Mouse (Mus musculus): Measurements from ENCODE around the gene Acacb. TPM values are rescaled to one million over a fixed set of nuclear protein-coding genes. Genes with fewer than 3 reads are reported as not detected.

The Acacb gene
- polyA plus RNA-seq, 1 experiment, result 3.3 TPM

DNA sequence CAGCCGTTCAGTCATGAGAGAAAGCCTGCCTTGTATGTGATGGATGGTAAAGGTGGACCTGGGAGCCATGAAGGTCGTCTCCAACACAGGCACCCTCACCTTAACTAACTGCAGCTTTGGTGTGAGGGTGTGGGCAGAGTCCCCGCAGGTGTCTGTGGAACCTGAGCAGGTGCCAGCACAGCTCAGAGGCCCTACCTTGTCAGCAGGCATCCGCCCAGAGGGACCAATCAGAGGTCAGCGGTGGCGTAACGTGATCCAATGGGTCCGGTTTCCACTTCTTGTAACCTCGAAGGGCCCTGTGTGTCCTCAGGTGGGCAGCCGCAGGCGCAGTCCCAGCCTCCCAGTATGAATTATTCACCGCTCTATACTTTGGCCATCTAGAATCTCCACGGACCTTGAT, 142.5 kb downstream of the Acacb start, which contains the start of gene Myo1h:
Myo1h (plus strand) TSS at position 293 of the 400 bp plus-strand sequence.
- Histone ChIP-seq H3K27ac (ENCODE audit: insufficient read depth, low read length) (no peak within 1 kb of the TSS), H3K4me1 (ENCODE audit: control insufficient read depth, insufficient read depth, low read length) (no peaks in the 10 kb centered on the region; the same call in 1 of the 2 replicates), H3K4me3 (ENCODE audit: insufficient read depth, low read length) (no peak within 1 kb of the TSS)
- TF ChIP-seq CTCF (IDR thresholded peaks at IDR 0.05; ENCODE audit: extremely low read depth, insufficient read depth, low read length) (no peak), POLR2A (IDR thresholded peaks at IDR 0.05; ENCODE audit: extremely low read depth, insufficient read depth, low read length) (no peak)

DNA sequence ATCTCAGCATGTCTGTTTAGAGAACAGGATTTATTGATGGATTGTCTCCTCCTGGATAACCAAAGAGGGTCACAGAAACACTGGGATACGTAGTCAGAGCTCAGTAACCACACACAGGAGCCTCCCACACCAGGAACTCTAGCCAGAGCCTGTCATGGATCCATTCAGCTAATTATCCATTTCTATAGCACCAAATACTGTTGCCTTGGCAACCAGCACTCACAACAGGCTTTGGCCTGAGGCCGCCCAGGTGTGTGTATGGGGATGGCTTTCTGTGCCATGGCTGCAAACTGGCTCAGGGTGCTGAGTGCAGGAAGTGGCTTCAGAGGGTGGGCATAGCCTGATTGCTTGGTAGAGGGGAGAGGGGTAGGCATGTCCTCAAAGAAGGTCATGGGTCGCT, 143.7 kb downstream of the Acacb start:
- no peak for TF ChIP-seq CTCF (IDR thresholded peaks at IDR 0.05; ENCODE audit: extremely low read depth, insufficient read depth, low read length)
- no peak for TF ChIP-seq POLR2A (IDR thresholded peaks at IDR 0.05; ENCODE audit: extremely low read depth, insufficient read depth, low read length)
- H3K4me1 ChIP-seq (ENCODE audit: control insufficient read depth, insufficient read depth, low read length), result no peaks in the 10 kb centered on the region; the same call in 1 of the 2 replicates
- H3K27ac ChIP-seq (ENCODE audit: insufficient read depth, low read length), result no peak overlapping the region
- no peak overlapping the region for H3K4me3 ChIP-seq (ENCODE audit: insufficient read depth, low read length)

DNA sequence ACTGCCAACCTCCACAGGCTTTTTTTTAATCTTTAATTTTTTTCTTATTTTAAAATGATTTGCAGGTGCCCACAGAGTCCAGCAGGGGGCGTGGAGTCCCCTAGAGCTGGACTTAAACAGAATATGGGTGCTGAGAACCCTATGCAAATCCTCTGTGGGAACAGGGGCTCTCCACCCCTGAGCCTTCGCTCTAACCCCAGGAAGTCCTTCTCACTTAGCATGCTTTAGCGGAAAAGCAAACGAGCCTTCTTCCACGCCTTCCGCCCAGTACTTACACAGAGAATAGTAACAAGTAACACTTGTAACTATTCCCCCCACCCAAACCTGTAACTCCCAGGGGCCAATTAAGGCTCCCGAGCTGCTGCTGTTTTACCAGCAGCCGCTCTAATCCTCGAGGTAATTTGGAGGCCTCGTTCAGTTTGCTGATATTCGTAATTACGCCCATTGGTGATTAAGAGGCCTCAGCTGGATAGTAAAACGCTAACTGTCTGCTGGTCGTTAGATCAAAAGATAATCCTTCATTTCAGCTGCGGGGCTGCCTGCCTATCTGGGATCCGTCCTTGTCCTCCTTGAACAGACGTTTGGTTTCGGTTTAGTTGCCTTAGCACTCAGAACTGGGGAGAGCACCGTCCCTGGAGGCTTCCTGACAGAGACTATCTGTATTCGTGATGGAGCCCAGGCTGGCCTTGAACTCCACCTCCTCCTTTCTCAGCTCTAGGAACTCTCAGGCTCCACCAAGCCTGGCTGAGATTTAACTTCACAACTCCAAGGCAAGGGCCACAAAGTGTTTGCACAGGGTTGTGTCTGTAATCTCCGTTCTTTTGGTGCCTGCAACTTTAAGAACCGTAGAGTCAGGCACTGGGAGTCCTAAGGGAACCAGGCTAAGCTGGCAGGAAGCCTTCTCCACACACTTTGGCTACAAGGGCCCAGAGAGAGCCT, 150.6 kb downstream of the Acacb start:
- Histone ChIP-seq H3K4me3 (ENCODE audit: insufficient read depth, low read length) (no peak overlapping the region), H3K4me1 (ENCODE audit: control insufficient read depth, insufficient read depth, low read length) (no peaks in the 10 kb centered on the region), H3K27ac (ENCODE audit: insufficient read depth, low read length) (no peak overlapping the region)
- no peak for TF ChIP-seq CTCF (IDR thresholded peaks at IDR 0.05; ENCODE audit: extremely low read depth, insufficient read depth, low read length)
- no peak for TF ChIP-seq POLR2A (IDR thresholded peaks at IDR 0.05; ENCODE audit: extremely low read depth, insufficient read depth, low read length)

DNA sequence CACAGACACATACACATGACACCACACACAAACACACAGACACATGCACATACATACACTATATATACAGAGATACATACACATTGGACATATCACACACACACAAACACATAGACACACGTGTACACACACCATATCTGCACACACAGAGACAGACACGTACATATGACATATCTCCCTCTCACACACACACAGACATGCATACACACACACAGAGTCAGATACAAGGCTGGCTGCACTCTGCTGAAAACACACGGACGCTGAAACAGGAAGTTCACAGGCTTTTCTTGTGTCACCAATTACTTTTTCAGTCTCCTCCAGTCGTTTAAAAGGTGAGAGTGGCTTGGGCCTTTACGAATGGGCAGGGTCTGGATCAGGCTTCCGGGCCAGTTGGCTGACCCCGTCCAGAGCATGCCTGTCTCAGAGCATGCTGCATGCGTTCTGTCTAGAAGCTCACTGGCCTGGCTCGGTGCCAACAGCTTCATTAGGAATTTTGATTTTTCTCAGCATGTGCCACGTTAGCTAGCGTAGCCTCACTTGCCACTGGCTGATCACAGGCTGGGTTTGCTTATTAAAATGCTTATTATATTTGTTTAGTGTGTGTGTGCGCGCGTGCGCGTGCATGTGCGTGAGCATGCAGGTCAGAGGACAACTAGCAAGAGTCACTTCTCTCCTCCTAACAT, 152.0 kb downstream of the Acacb start:
- Histone ChIP-seq H3K4me1 (ENCODE audit: control insufficient read depth, insufficient read depth, low read length) (no peaks in the 10 kb centered on the region), H3K27ac (ENCODE audit: insufficient read depth, low read length) (no peak overlapping the region), H3K4me3 (ENCODE audit: insufficient read depth, low read length) (no peak overlapping the region)
- TF ChIP-seq POLR2A (IDR thresholded peaks at IDR 0.05; ENCODE audit: extremely low read depth, insufficient read depth, low read length) (no peak), CTCF (IDR thresholded peaks at IDR 0.05; ENCODE audit: extremely low read depth, insufficient read depth, low read length) (no peak)

DNA sequence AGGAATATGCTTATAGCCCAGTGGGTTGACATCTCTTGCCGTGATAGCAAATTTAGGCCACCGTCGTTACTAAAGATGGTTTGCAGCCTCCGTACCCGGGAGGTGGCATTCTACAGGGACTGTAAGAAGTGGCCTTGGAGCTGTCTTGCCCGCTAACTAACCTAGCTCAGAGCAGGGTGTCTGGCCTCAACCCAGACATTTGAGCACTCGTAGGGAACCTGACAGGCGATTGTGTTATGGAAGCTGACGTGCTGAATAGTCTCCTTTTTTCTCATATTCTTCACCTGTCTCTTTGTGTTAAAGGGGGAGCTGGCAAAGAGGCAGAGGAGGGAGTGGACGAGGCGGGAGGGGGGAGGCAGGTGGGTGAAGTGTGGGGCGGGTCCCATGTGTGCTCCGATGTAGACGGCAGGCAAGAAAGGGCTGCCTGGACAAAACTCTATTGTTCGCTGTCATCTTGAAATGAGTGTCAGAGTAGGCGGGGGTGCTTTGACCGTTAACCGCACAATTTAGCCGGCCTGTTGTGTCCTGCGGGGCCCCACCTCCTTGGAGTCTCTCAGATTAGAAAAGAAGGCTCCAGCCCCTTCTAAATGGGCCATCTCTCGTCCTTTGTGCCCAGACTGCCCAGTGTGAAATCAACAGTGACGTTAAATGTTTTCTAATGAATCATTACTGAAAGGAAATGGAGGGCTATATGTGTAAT, 153.0 kb downstream of the Acacb start:
- no peak overlapping the region for H3K27ac ChIP-seq (ENCODE audit: insufficient read depth, low read length)
- TF ChIP-seq CTCF (IDR thresholded peaks at IDR 0.05; ENCODE audit: extremely low read depth, insufficient read depth, low read length) (no peak), POLR2A (IDR thresholded peaks at IDR 0.05; ENCODE audit: extremely low read depth, insufficient read depth, low read length) (no peak)

DNA sequence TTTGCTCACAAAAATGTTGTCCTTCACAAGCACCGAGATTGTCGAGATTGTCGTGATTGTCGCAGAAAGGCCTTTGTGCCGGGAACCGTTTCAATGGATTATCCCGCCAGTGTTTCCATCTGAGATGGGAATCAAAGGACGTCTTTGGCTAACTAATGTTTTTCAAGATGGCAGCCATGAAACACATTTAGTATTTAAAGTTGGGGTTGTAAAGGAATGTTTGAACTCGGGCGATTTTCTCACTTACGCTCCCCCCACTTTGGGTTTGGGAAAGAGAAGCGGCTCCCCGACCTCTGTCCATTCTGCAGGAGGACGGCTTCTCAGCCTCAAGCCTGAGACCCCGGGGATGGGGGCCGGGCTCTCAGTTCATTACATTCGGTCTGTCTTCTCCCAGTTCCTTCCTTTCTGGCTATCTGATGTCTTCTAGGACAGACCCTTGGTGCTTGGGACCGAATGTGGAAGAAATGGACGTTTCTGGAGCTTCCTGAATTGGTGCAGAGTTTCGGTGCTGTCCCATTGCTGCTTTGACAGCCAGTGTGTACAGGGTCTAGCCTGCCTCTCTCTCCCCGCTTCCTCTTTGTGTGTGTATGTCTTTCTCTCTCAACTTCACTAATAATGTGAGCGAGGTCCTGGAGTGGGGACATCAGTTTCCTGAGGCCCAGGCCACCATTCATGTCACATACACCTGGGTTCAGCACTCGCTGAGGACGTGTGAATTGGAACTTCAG, 153.7 kb downstream of the Acacb start:
- Histone ChIP-seq H3K27ac (ENCODE audit: insufficient read depth, low read length) (no peak overlapping the region), H3K4me3 (ENCODE audit: insufficient read depth, low read length) (no peak overlapping the region), H3K4me1 (ENCODE audit: control insufficient read depth, insufficient read depth, low read length) (no peaks in the 10 kb centered on the region)
- TF ChIP-seq POLR2A (IDR thresholded peaks at IDR 0.05; ENCODE audit: extremely low read depth, insufficient read depth, low read length), result no peak
- no peak for TF ChIP-seq CTCF (IDR thresholded peaks at IDR 0.05; ENCODE audit: extremely low read depth, insufficient read depth, low read length)

More for the DNA sequence above, 153.0 kb downstream of the Acacb start:
- no peak overlapping the region for H3K4me3 ChIP-seq (ENCODE audit: insufficient read depth, low read length)
- no peaks in the 10 kb centered on the region for H3K4me1 ChIP-seq (ENCODE audit: control insufficient read depth, insufficient read depth, low read length)

Other genes with a start within 250 kb of the Acacb start
- gene Coro1c, start 237.8 kb upstream of the Acacb start, polyA plus RNA-seq (2012; rRNA removed), result 66.1 and 70.5 TPM in 2 replicates
- gene Ssh1, start 152.6 kb upstream of the Acacb start, polyA plus RNA-seq (2012; rRNA removed), result 9.8 and 10.3 TPM in 2 replicates
- 0.06 TPM in 1 of 2 replicates, not detected in the other for gene Dao, start 142.8 kb upstream of the Acacb start, polyA plus RNA-seq (2012; rRNA removed)
- gene Usp30, start 81.1 kb upstream of the Acacb start, polyA plus RNA-seq (2012; rRNA removed), result 36.6 and 38.1 TPM in 2 replicates
- 122 and 128 TPM in 2 replicates for gene Svop, start 55.0 kb upstream of the Acacb start, polyA plus RNA-seq (2012; rRNA removed)
- 8.4 and 11.5 TPM in 2 replicates for gene Alkbh2, start 18.3 kb upstream of the Acacb start, polyA plus RNA-seq (2012; rRNA removed)
- 2.6 and 3.9 TPM in 2 replicates for gene Ung, start 16.1 kb upstream of the Acacb start, polyA plus RNA-seq (2012; rRNA removed)
- not detected in 2 replicates for gene Foxn4, start 127.3 kb downstream of the Acacb start, polyA plus RNA-seq (2012; rRNA removed)
- 2.7 and 3.0 TPM in 2 replicates for gene Myo1h, start 142.6 kb downstream of the Acacb start, polyA plus RNA-seq (2012; rRNA removed)
- gene Kctd10, start 234.0 kb downstream of the Acacb start, polyA plus RNA-seq (2012; rRNA removed), result 51.9 and 53.3 TPM in 2 replicates
- 77.1 and 79.2 TPM in 2 replicates for gene Ube3b, start 234.1 kb downstream of the Acacb start, polyA plus RNA-seq (2012; rRNA removed)